Mouse (Mus musculus): ENCODE data around the gene Atp6v1g1. TPM values are rescaled to one million over a fixed set of nuclear protein-coding genes. Genes with fewer than 3 reads are reported as not detected.

Gene Atp6v1g1
- 190 and 227 TPM in 2 replicates for polyA plus RNA-seq (2016; fragmentation: Nextera tagmentation; extraction: Ambion mirVana)

GRCm38 (mm10) chr4:63544494-63545230, at the start of gene Atp6v1g1:
Gene Atp6v1g1 (plus strand): TSS chr4:63544772.
- Histone ChIP-seq H3K27me3 (ENCODE audit: insufficient read depth, poor library complexity, severe bottlenecking) (no peaks in the 10 kb centered on the region), H3K4me3 (peak within 1 kb of the TSS; percentile 87), H3K9me3 (no peaks in the 10 kb centered on the region), H3K36me3 (peaks cover 18% of the 10 kb centered on the region), H3K4me1 (peaks cover 42% of the 10 kb centered on the region), H3K27ac (peak within 1 kb of the TSS; percentile 96)
- under 1% methylated on average over 52 of the region's 57 CpGs for WGBS
- peak; percentile 98 for DNase-seq (ENCODE audit: low spot score)

- Histone ChIP-seq H3K9me3 (no peaks in the 10 kb centered on the region), H3K4me1 (peaks cover 31% of the 10 kb centered on the region), H3K4me3 (peak overlapping the region; percentile 82), H3K27ac (peak overlapping the region; percentile 87), H3K27me3 (ENCODE audit: insufficient read depth, poor library complexity, severe bottlenecking) (peaks cover 35% of the 10 kb centered on the region), H3K36me3 (no peaks in the 10 kb centered on the region)
- under 1% methylated on average over 106 of the region's 107 CpGs for WGBS
- DNase-seq (ENCODE audit: low spot score): peak; percentile 81
These were observed 49.3 kb upstream of the Atp6v1g1 start for GRCm38 (mm10) chr4:63494967-63495914.

GRCm38 (mm10) chr4:63495915-63496278, 48.7 kb upstream of the Atp6v1g1 start, which contains the start of gene Whrn:
Gene Whrn (minus strand): TSS chr4:63495991.
- no peaks in the 10 kb centered on the region for H3K36me3 ChIP-seq
- peak; percentile 91 for DNase-seq (ENCODE audit: low spot score)
- peak within 1 kb of the TSS; percentile 82 for H3K4me3 ChIP-seq
- no peaks in the 10 kb centered on the region for H3K9me3 ChIP-seq
- peaks cover 31% of the 10 kb centered on the region for H3K4me1 ChIP-seq
- H3K27ac ChIP-seq: peak within 1 kb of the TSS; percentile 87
- peaks cover 40% of the 10 kb centered on the region for H3K27me3 ChIP-seq (ENCODE audit: insufficient read depth, poor library complexity, severe bottlenecking)
- WGBS: under 1% methylated on average over 33 of the region's 34 CpGs

- no peak for DNase-seq (ENCODE audit: low spot score)
- 14% methylated on average over 6 of the region's 6 CpGs for WGBS
- Histone ChIP-seq H3K36me3 (no peaks in the 10 kb centered on the region), H3K9me3 (no peaks in the 10 kb centered on the region), H3K27ac (peak overlapping the region; percentile 87), H3K4me1 (peaks cover 31% of the 10 kb centered on the region), H3K27me3 (ENCODE audit: insufficient read depth, poor library complexity, severe bottlenecking) (peaks cover 45% of the 10 kb centered on the region), H3K4me3 (peak overlapping the region; percentile 82)
These were observed 48.3 kb upstream of the Atp6v1g1 start for GRCm38 (mm10) chr4:63496312-63496711.

GRCm38 (mm10) chr4:63498346-63498745, 46.2 kb upstream of the Atp6v1g1 start:
- 40% methylated on average over 3 of the region's 3 CpGs for WGBS
- DNase-seq (ENCODE audit: low spot score): no peak
- H3K36me3 ChIP-seq: no peaks in the 10 kb centered on the region

GRCm38 (mm10) chr4:63501050-63501449, 43.5 kb upstream of the Atp6v1g1 start:
- no peaks in the 10 kb centered on the region for H3K9me3 ChIP-seq
- no peaks in the 10 kb centered on the region for H3K36me3 ChIP-seq
- H3K4me1 ChIP-seq: peaks cover 5% of the 10 kb centered on the region; the same call in 1 of the 2 replicates
- peaks cover 16% of the 10 kb centered on the region; the same call in 1 of the 2 replicates for H3K27me3 ChIP-seq (ENCODE audit: insufficient read depth, poor library complexity, severe bottlenecking)
- DNase-seq (ENCODE audit: low spot score): no peak
- no peak overlapping the region for H3K4me3 ChIP-seq
- H3K27ac ChIP-seq: no peak overlapping the region
- WGBS: 57% methylated on average over 5 of the region's 5 CpGs

More at GRCm38 (mm10) chr4:63498346-63498745, 46.2 kb upstream of the Atp6v1g1 start:
- H3K4me1 ChIP-seq: peaks cover 30% of the 10 kb centered on the region
- no peak overlapping the region for H3K4me3 ChIP-seq
- no peaks in the 10 kb centered on the region for H3K9me3 ChIP-seq
- H3K27ac ChIP-seq: no peak overlapping the region
- peaks cover 37% of the 10 kb centered on the region for H3K27me3 ChIP-seq (ENCODE audit: insufficient read depth, poor library complexity, severe bottlenecking)

GRCm38 (mm10) chr4:63503949-63504348, 40.6 kb upstream of the Atp6v1g1 start:
- Histone ChIP-seq H3K36me3 (no peaks in the 10 kb centered on the region), H3K4me1 (no peaks in the 10 kb centered on the region), H3K9me3 (no peaks in the 10 kb centered on the region), H3K4me3 (no peak overlapping the region), H3K27ac (no peak overlapping the region), H3K27me3 (ENCODE audit: insufficient read depth, poor library complexity, severe bottlenecking) (peaks cover 16% of the 10 kb centered on the region; the same call in 1 of the 2 replicates)
- WGBS: 64% methylated on average over 5 of the region's 5 CpGs
- DNase-seq (ENCODE audit: low spot score): no peak

GRCm38 (mm10) chr4:63507478-63507877, 37.1 kb upstream of the Atp6v1g1 start:
- Histone ChIP-seq H3K9me3 (no peaks in the 10 kb centered on the region), H3K4me1 (no peaks in the 10 kb centered on the region), H3K27me3 (ENCODE audit: insufficient read depth, poor library complexity, severe bottlenecking) (no peaks in the 10 kb centered on the region; the same call in 1 of the 2 replicates), H3K27ac (no peak overlapping the region), H3K36me3 (no peaks in the 10 kb centered on the region), H3K4me3 (no peak overlapping the region)
- 72% methylated on average over 5 of the region's 5 CpGs for WGBS
- no peak for DNase-seq (ENCODE audit: low spot score)

- Histone ChIP-seq H3K27ac (no peak overlapping the region), H3K9me3 (no peaks in the 10 kb centered on the region), H3K27me3 (ENCODE audit: insufficient read depth, poor library complexity, severe bottlenecking) (no peaks in the 10 kb centered on the region; the same call in 1 of the 2 replicates), H3K4me1 (no peaks in the 10 kb centered on the region), H3K4me3 (no peak overlapping the region), H3K36me3 (no peaks in the 10 kb centered on the region)
- 32% methylated on average over 3 of the region's 4 CpGs for WGBS
- DNase-seq (ENCODE audit: low spot score): no peak
These were observed 36.3 kb upstream of the Atp6v1g1 start for GRCm38 (mm10) chr4:63508232-63508631.

- H3K4me1 ChIP-seq: no peaks in the 10 kb centered on the region
- H3K4me3 ChIP-seq: no peak overlapping the region
- no peak overlapping the region for H3K27ac ChIP-seq
- DNase-seq (ENCODE audit: low spot score): no peak
- no peaks in the 10 kb centered on the region for H3K36me3 ChIP-seq
- WGBS: 76% methylated on average over 2 of the region's 2 CpGs
- no peaks in the 10 kb centered on the region for H3K9me3 ChIP-seq
- no peaks in the 10 kb centered on the region; the same call in 1 of the 2 replicates for H3K27me3 ChIP-seq (ENCODE audit: insufficient read depth, poor library complexity, severe bottlenecking)
These were observed 31.7 kb upstream of the Atp6v1g1 start for GRCm38 (mm10) chr4:63512921-63513320.

GRCm38 (mm10) chr4:63514454-63514984, 30.1 kb upstream of the Atp6v1g1 start:
- Histone ChIP-seq H3K36me3 (no peaks in the 10 kb centered on the region), H3K4me3 (no peak overlapping the region), H3K4me1 (no peaks in the 10 kb centered on the region), H3K27ac (no peak overlapping the region), H3K27me3 (ENCODE audit: insufficient read depth, poor library complexity, severe bottlenecking) (no peaks in the 10 kb centered on the region; the same call in 1 of the 2 replicates), H3K9me3 (no peaks in the 10 kb centered on the region)
- 60% methylated on average over 4 of the region's 4 CpGs for WGBS
- no peak for DNase-seq (ENCODE audit: low spot score)

GRCm38 (mm10) chr4:63515021-63515420, 29.6 kb upstream of the Atp6v1g1 start:
- Histone ChIP-seq H3K36me3 (no peaks in the 10 kb centered on the region), H3K27ac (no peak overlapping the region), H3K9me3 (no peaks in the 10 kb centered on the region), H3K4me3 (no peak overlapping the region), H3K27me3 (ENCODE audit: insufficient read depth, poor library complexity, severe bottlenecking) (no peaks in the 10 kb centered on the region; the same call in 1 of the 2 replicates), H3K4me1 (no peaks in the 10 kb centered on the region)
- DNase-seq (ENCODE audit: low spot score): no peak
- WGBS: 78% methylated on average over 5 of the region's 5 CpGs

Measured in heart, embryonic 10.5 days (tissue).